Mouse (Mus musculus): ENCODE measurements around the gene Rpl22l1. TPM values are rescaled to one million over a fixed set of nuclear protein-coding genes. Genes with fewer than 3 reads are reported as not detected.
"Not testable (repeated sequence)": the region's sequence is repeated elsewhere in the genome, so short reads cannot be mapped to it uniquely, and the experiment has no call there.

Gene Rpl22l1
- polyA plus RNA-seq, 1 experiment, result 163 TPM

- Histone ChIP-seq H3K4me3 (ENCODE audit: insufficient read depth, low read length) (no peak overlapping the region), H3K4me1 (ENCODE audit: control insufficient read depth, insufficient read depth, low read length) (no peaks in the 10 kb centered on the region), H3K27ac (ENCODE audit: insufficient read depth, low read length) (no peak overlapping the region)
- TF ChIP-seq POLR2A (IDR thresholded peaks at IDR 0.05; ENCODE audit: extremely low read depth, insufficient read depth, low read length), result no peak
- no peak for TF ChIP-seq CTCF (IDR thresholded peaks at IDR 0.05; ENCODE audit: extremely low read depth, insufficient read depth, low read length)
Observed at GRCm38 (mm10) chr3:28827605-28828004, 22.4 kb downstream of the Rpl22l1 start.

- H3K27ac ChIP-seq (ENCODE audit: insufficient read depth, low read length), result no peak overlapping the region
- TF ChIP-seq CTCF (IDR thresholded peaks at IDR 0.05; ENCODE audit: extremely low read depth, insufficient read depth, low read length), result no peak
- TF ChIP-seq POLR2A (IDR thresholded peaks at IDR 0.05; ENCODE audit: extremely low read depth, insufficient read depth, low read length), result no peak
- H3K4me1 ChIP-seq (ENCODE audit: control insufficient read depth, insufficient read depth, low read length), result no peaks in the 10 kb centered on the region
- H3K4me3 ChIP-seq (ENCODE audit: insufficient read depth, low read length), result no peak overlapping the region
Observed at GRCm38 (mm10) chr3:28829454-28829853, 24.2 kb downstream of the Rpl22l1 start.

GRCm38 (mm10) chr3:28836796-28837371 lies 31.6 kb downstream of the Rpl22l1 start:
- TF ChIP-seq CTCF (IDR thresholded peaks at IDR 0.05; ENCODE audit: extremely low read depth, insufficient read depth, low read length) (no peak), POLR2A (IDR thresholded peaks at IDR 0.05; ENCODE audit: extremely low read depth, insufficient read depth, low read length) (no peak)
- Histone ChIP-seq H3K4me3 (ENCODE audit: insufficient read depth, low read length) (no peak overlapping the region), H3K27ac (ENCODE audit: insufficient read depth, low read length) (no peak overlapping the region), H3K4me1 (ENCODE audit: control insufficient read depth, insufficient read depth, low read length) (no peaks in the 10 kb centered on the region)

GRCm38 (mm10) chr3:28841886-28842649 lies 36.8 kb downstream of the Rpl22l1 start:
- TF ChIP-seq CTCF (IDR thresholded peaks at IDR 0.05; ENCODE audit: extremely low read depth, insufficient read depth, low read length) (no peak), POLR2A (IDR thresholded peaks at IDR 0.05; ENCODE audit: extremely low read depth, insufficient read depth, low read length) (no peak)

GRCm38 (mm10) chr3:28843231-28843630 lies 38.0 kb downstream of the Rpl22l1 start:
- Histone ChIP-seq H3K4me1 (ENCODE audit: control insufficient read depth, insufficient read depth, low read length) (no peaks in the 10 kb centered on the region), H3K4me3 (ENCODE audit: insufficient read depth, low read length) (no peak overlapping the region), H3K27ac (ENCODE audit: insufficient read depth, low read length) (no peak overlapping the region)
- TF ChIP-seq CTCF (IDR thresholded peaks at IDR 0.05; ENCODE audit: extremely low read depth, insufficient read depth, low read length) (no peak), POLR2A (IDR thresholded peaks at IDR 0.05; ENCODE audit: extremely low read depth, insufficient read depth, low read length) (no peak)

More at GRCm38 (mm10) chr3:28841886-28842649, 36.8 kb downstream of the Rpl22l1 start:
- H3K4me1 ChIP-seq (ENCODE audit: control insufficient read depth, insufficient read depth, low read length), result no peaks in the 10 kb centered on the region
- no peak overlapping the region for H3K4me3 ChIP-seq (ENCODE audit: insufficient read depth, low read length)
- no peak overlapping the region for H3K27ac ChIP-seq (ENCODE audit: insufficient read depth, low read length)

- no peak overlapping the region for H3K27ac ChIP-seq (ENCODE audit: insufficient read depth, low read length)
- no peak for TF ChIP-seq CTCF (IDR thresholded peaks at IDR 0.05; ENCODE audit: extremely low read depth, insufficient read depth, low read length)
- TF ChIP-seq POLR2A (IDR thresholded peaks at IDR 0.05; ENCODE audit: extremely low read depth, insufficient read depth, low read length), result no peak
Observed at GRCm38 (mm10) chr3:28847115-28847514, 41.9 kb downstream of the Rpl22l1 start.

GRCm38 (mm10) chr3:28852174-28852573 lies 46.9 kb downstream of the Rpl22l1 start:
- not testable (repeated sequence) for H3K4me1 ChIP-seq (ENCODE audit: control insufficient read depth, insufficient read depth, low read length); H3K4me3 ChIP-seq (ENCODE audit: insufficient read depth, low read length); H3K27ac ChIP-seq (ENCODE audit: insufficient read depth, low read length)

More at GRCm38 (mm10) chr3:28847115-28847514, 41.9 kb downstream of the Rpl22l1 start:
- H3K4me1 ChIP-seq (ENCODE audit: control insufficient read depth, insufficient read depth, low read length), result no peaks in the 10 kb centered on the region
- no peak overlapping the region for H3K4me3 ChIP-seq (ENCODE audit: insufficient read depth, low read length)

Other genes with a start within 250 kb of the Rpl22l1 start
- 0.04 and 0.06 TPM in 2 replicates for gene Slc2a2, start 107.5 kb upstream of the Rpl22l1 start, polyA plus RNA-seq (2012; rRNA removed)
- 24.6 and 26.2 TPM in 2 replicates for gene Eif5a2, start 24.2 kb upstream of the Rpl22l1 start, polyA plus RNA-seq (2012; rRNA removed)
- not detected in 2 replicates for gene Gm1527, start 87.2 kb downstream of the Rpl22l1 start, polyA plus RNA-seq (2012; rRNA removed)

Data from cortical plate, adult 2 months (tissue).